In genomic region chr7:115392520-115392919, GRCm38 (mm10) we compare ENCODE assay signal across 25 mouse cellular contexts.
"Had no signal": no experiment of that assay in that cellular context is flagged by ENCODE, and none has a peak within 500 bp of the region (broad histone marks: within the 10 kb centered on the region; RNA-seq: fewer than 3 reads in every experiment).

No protein-coding gene starts in this region.

- H3K9me3 ChIP-seq: heart, embryonic 10.5 days; heart, embryonic 12.5 days; hindbrain, embryonic 10.5 days; hindbrain, embryonic 12.5 days; intestine, embryonic 15.5 days; limb, embryonic 13.5 days; limb, embryonic 15.5 days; liver, embryonic 12.5 days had no signal

- H3K4me1 ChIP-seq: intestine, embryonic 15.5 days; limb, embryonic 15.5 days; liver, embryonic 12.5 days had no signal

- H3K27me3 ChIP-seq: heart, embryonic 12.5 days; intestine, embryonic 15.5 days; limb, embryonic 15.5 days; liver, embryonic 12.5 days had no signal

- DNase-seq: gastrocnemius, adult 2 months; gastrocnemius, postnatal 10 days; gastrocnemius, postnatal 25 days; heart, postnatal 10 days; heart, postnatal 4 days; kidney, adult 18-20 months; kidney, adult 8-10 months; kidney, postnatal 10 days; kidney, postnatal 25 days; kidney, postnatal 4 days; layer of hippocampus, adult 9-11 months; layer of hippocampus, postnatal 36 days; left cerebral cortex, postnatal 4 days had no signal

- H3K36me3 ChIP-seq: heart, embryonic 10.5 days; heart, embryonic 12.5 days; hindbrain, embryonic 10.5 days; hindbrain, embryonic 12.5 days; intestine, embryonic 15.5 days; limb, embryonic 13.5 days; limb, embryonic 15.5 days; liver, embryonic 12.5 days had no signal

- H3K9ac ChIP-seq: heart, embryonic 12.5 days; hindbrain, embryonic 12.5 days; hindbrain, embryonic 14.5 days; intestine, embryonic 15.5 days; limb, embryonic 13.5 days; limb, embryonic 15.5 days; liver, embryonic 12.5 days had no signal

- H3K4me2 ChIP-seq: heart, embryonic 12.5 days; hindbrain, embryonic 12.5 days; hindbrain, embryonic 14.5 days; intestine, embryonic 15.5 days; limb, embryonic 13.5 days; limb, embryonic 15.5 days; liver, embryonic 12.5 days had no signal

- H3K27ac ChIP-seq: gastrocnemius, adult 2 months; heart, embryonic 10.5 days; hindbrain, embryonic 10.5 days; hindbrain, embryonic 12.5 days; hindbrain, embryonic 14.5 days; intestine, embryonic 15.5 days; limb, embryonic 13.5 days; limb, embryonic 15.5 days; liver, embryonic 12.5 days had no signal

- H3K4me3 ChIP-seq: gastrocnemius, adult 2 months; heart, embryonic 10.5 days; heart, embryonic 12.5 days; hindbrain, embryonic 10.5 days; hindbrain, embryonic 12.5 days; intestine, embryonic 15.5 days; limb, embryonic 13.5 days; limb, embryonic 15.5 days; liver, embryonic 12.5 days had no signal

- ATAC-seq: hindbrain, embryonic 16.5 days; inflammation-experienced regulatory T-cells, adult 6 months; intestine, embryonic 15.5 days; intestine, postnatal 0 days; liver, embryonic 12.5 days had no signal
